Mouse (Mus musculus) hindbrain, embryonic 13.5 days (tissue): ENCODE results near the gene Gm11733. TPM values are rescaled to one million over a fixed set of nuclear protein-coding genes. Genes with fewer than 3 reads are reported as not detected.

Experiments used
- ATAC-seq: fragments of 200-750 bp; cut with Nextera tagmentation; 2 replicates; pipeline ENCODE4 v1.8.0; 2017; ENCODE audit warnings: moderate TSS enrichment; ENCODE audit not compliant: low FRiP score
- H3K27ac ChIP-seq: fragments of 300-500 bp; sonication (generic); 2 replicates; pipeline ENCODE4 v1.5.1; 2015; ENCODE audit warnings: inconsistent platforms, mild to moderate bottlenecking, moderate library complexity
- H3K27me3 ChIP-seq: fragments of 300-500 bp; sonication (generic); 2 replicates; pipeline ENCODE4 v1.6.1; 2015; ENCODE audit warnings: mild to moderate bottlenecking, inconsistent platforms
- H3K36me3 ChIP-seq: fragments of 300-500 bp; sonication (generic); 2 replicates; pipeline ENCODE4 v1.6.1; 2015; ENCODE audit warnings: mild to moderate bottlenecking, inconsistent platforms
- H3K4me1 ChIP-seq: fragments of 300-500 bp; sonication (generic); replicated peaks from 2 replicates; pipeline ENCODE4 v1.6.1; 2015; ENCODE audit warnings: inconsistent platforms
- H3K4me2 ChIP-seq: fragments of 300-500 bp; sonication (generic); 2 replicates; pipeline ENCODE4 v1.6.1; 2015; ENCODE audit warnings: inconsistent platforms, mild to moderate bottlenecking, moderate library complexity
- H3K4me3 ChIP-seq: fragments of 300-500 bp; sonication (generic); 2 replicates; pipeline ENCODE4 v1.5.1; 2015; ENCODE audit warnings: mild to moderate bottlenecking, inconsistent platforms
- H3K9ac ChIP-seq: fragments of 300-500 bp; sonication (generic); 2 replicates; pipeline ENCODE4 v1.6.1; 2015; ENCODE audit warnings: mild to moderate bottlenecking, inconsistent platforms
- H3K9me3 ChIP-seq: fragments of 300-500 bp; sonication (generic); 2 replicates; pipeline ENCODE4 v1.6.1; 2016; ENCODE audit warnings: inconsistent platforms
- WGBS: fragments of 180-500 bp; shearing (Covaris S2); methylation state at CpG from one replicate; pipeline ENCODE4 v1.1.7; 2015; 5-methylcytosine and 5-hydroxymethylcytosine counted together
- polyA plus RNA-seq: library from polyadenylated mRNA; unstranded; fragments of >200 nt; fragmentation: Nextera tagmentation; extraction: Ambion mirVana; gene quantifications from 2 replicates; pipeline ENCODE4 v1.2.1, GENCODE M21; 2015

Gm11733 gene
- polyA plus RNA-seq, 1 experiment from 2014 or later = not detected

DNA sequence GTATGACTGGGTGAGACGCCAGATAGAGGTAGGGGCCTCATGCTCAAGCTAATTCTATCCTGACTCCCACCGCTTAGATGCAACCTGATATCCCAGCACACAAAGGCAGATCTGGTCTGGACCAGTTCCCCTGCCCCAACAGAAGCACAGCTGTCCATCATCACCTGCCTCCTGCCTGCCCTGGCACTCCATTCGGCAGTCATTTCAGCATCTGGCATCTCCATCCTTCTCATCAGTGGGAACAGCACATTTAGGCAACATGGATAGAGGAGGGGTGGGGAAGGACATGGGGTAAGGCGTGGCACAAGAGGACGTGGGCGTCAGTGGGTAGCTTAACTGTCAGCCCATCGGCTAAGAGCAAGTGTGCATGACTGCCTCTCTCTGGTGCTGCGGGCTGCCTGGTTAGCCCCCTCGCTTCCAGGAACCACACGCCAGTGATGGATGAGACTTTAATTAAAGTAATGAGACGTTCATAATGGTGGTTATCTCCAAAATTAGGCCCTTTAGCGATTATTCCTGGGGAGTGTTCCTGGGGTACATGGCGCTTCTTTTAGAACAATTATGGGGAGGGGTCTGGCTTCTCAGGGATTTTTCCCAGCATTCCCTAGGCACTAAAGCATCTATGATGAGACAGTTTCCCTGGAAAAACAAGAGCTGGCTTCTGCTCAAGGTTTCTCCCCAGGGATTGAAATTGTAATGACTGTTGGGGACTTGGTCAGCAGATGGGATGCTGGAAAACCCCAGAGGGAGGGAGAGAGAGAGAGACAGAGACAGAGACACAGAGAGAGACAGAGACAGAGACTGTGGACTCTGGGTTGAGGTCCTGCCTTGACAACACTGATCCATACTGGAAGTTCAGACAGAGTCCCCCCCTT is 38.0 kb downstream of the Gm11733 start:
- 41% methylated on average over 13 of the region's 13 CpGs for WGBS
- H3K27me3 ChIP-seq = 0 out of 2 replicates have a peak, but pooled peaks cover under 1% of the 10 kb centered on the region
- H3K4me1 ChIP-seq = peaks cover 44% of the 10 kb centered on the region

GRCm38 (mm10) chr11:117522879-117523519 is 38.8 kb downstream of the Gm11733 start:
- Histone ChIP-seq H3K27ac (peak overlapping the region; percentile 84), H3K4me1 (peaks cover 44% of the 10 kb centered on the region), H3K4me3 (no peak overlapping the region), H3K9me3 (0 out of 2 replicates have a peak, but pooled peaks cover 4% of the 10 kb centered on the region), H3K4me2 (0 out of 2 replicates have a peak overlapping the region, but pooled peaks have one; percentile 4), H3K36me3 (no peaks in the 10 kb centered on the region), H3K27me3 (no peaks in the 10 kb centered on the region), H3K9ac (peak overlapping the region; percentile 6)
- 41% methylated on average over 16 of the region's 16 CpGs for whole genome bisulfite sequencing
- ATAC-seq = peak; percentile 76

More for the DNA sequence above, 38.0 kb downstream of the Gm11733 start:
- H3K9me3 ChIP-seq = 0 out of 2 replicates have a peak, but pooled peaks cover 4% of the 10 kb centered on the region
- ATAC-seq = no peak
- H3K27ac ChIP-seq = peak overlapping the region; percentile 84
- H3K36me3 ChIP-seq = no peaks in the 10 kb centered on the region
- no peak overlapping the region for H3K4me2 ChIP-seq
- H3K9ac ChIP-seq = no peak overlapping the region
- H3K4me3 ChIP-seq = no peak overlapping the region

GRCm38 (mm10) chr11:117525606-117526349 is 41.6 kb downstream of the Gm11733 start:
- WGBS = 16% methylated on average over 18 of the region's 18 CpGs
- Histone ChIP-seq H3K27ac (peak overlapping the region; percentile 81), H3K27me3 (no peaks in the 10 kb centered on the region), H3K36me3 (no peaks in the 10 kb centered on the region), H3K4me3 (no peak overlapping the region), H3K4me1 (peaks cover 44% of the 10 kb centered on the region), H3K4me2 (peak overlapping the region; percentile 27; the same call in 1 of the 2 replicates), H3K9ac (peak overlapping the region; percentile 59), H3K9me3 (no peaks in the 10 kb centered on the region)
- ATAC-seq = 0 out of 2 replicates have a peak, but pooled peaks have one; percentile 4

- 0 out of 2 replicates have a peak overlapping the region, but pooled peaks have one; percentile 14 for H3K27ac ChIP-seq
- H3K4me3 ChIP-seq = no peak overlapping the region
- peaks cover 2% of the 10 kb centered on the region; the same call in 1 of the 2 replicates for H3K27me3 ChIP-seq
- no peaks in the 10 kb centered on the region for H3K9me3 ChIP-seq
- ATAC-seq = no peak
- peaks cover 39% of the 10 kb centered on the region for H3K4me1 ChIP-seq
- H3K4me2 ChIP-seq = no peak overlapping the region
- WGBS = 31% methylated on average over 10 of the region's 10 CpGs
- H3K36me3 ChIP-seq = no peaks in the 10 kb centered on the region
- no peak overlapping the region for H3K9ac ChIP-seq
These were observed 48.2 kb downstream of the Gm11733 start for GRCm38 (mm10) chr11:117532374-117532773.

- Histone ChIP-seq H3K36me3 (no peaks in the 10 kb centered on the region), H3K9me3 (no peaks in the 10 kb centered on the region), H3K4me3 (no peak overlapping the region), H3K4me2 (no peak overlapping the region), H3K27ac (peak overlapping the region; percentile 46), H3K4me1 (peaks cover 52% of the 10 kb centered on the region), H3K27me3 (peaks cover 2% of the 10 kb centered on the region; the same call in 1 of the 2 replicates), H3K9ac (no peak overlapping the region)
- peak; percentile 57 for ATAC-seq
- 58% methylated on average over 10 of the region's 10 CpGs for WGBS
These were observed 50.7 kb downstream of the Gm11733 start for GRCm38 (mm10) chr11:117534912-117535311.

DNA sequence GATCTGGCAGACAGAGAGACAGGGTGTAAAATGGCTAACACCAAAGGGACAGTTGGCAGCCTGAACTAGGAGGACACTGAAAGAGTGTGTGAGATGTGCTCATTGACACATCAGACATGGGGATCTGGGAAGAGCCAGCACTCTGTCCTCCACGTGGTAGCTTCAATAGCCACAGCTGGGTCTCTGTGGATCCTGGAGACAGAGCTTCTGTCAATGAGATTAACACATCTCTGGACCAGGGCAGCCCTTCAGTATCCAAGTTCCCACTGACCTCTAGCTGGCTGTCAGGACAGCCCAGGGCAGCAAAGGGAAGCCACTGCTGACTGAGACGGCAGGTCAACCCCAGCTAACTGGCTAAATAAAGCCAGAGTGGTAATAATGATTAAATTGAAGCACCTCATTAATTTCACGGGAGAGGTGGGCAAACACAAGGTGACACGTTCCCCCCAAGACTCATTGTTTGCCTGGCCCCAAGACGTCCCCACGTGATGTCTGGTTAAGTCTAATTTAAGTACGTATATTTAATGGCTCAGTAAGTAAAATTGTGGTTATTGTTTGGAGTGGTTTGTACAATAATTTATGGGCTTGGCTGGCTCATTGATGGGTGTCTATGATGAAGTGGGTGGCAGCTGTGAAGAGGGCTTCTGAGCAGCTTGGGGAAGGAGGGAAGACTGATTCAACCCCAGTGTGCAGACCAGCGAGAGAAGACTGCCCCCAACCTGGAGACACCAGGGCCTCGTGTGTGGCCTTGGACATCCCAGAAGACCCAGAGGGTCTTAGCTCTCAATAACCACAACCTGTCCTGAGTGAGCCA is 51.5 kb downstream of the Gm11733 start:
- no peak overlapping the region for H3K9ac ChIP-seq
- H3K4me3 ChIP-seq = no peak overlapping the region
- H3K4me1 ChIP-seq = peaks cover 59% of the 10 kb centered on the region
- no peak overlapping the region for H3K4me2 ChIP-seq
- H3K27ac ChIP-seq = 0 out of 2 replicates have a peak overlapping the region, but pooled peaks have one; percentile 12
- no peaks in the 10 kb centered on the region for H3K36me3 ChIP-seq
- no peaks in the 10 kb centered on the region for H3K9me3 ChIP-seq
- no peak for ATAC-seq
- peaks cover 2% of the 10 kb centered on the region; the same call in 1 of the 2 replicates for H3K27me3 ChIP-seq
- WGBS = 48% methylated on average over 9 of the region's 9 CpGs

DNA sequence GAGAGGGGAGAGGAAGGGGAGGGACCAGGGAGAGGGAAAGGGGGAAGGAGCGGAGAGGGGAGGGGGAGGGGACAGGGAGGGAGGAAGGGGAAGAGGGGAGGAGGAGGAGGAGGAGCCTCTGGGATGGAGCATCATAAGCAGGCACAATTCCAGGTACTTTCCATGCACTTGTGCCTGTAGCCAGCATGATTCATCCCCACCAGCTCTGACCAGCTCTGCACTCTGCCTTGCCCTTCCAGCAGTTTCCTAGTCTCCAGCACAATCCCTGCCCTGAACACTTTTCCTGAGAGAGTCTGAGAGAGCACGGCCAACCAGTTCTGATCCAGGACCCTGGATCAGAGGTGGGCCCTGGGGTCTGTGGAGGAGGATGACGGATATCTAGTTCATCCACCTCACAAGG is 52.4 kb downstream of the Gm11733 start:
- H3K4me1 ChIP-seq = peaks cover 68% of the 10 kb centered on the region
- WGBS = 56% methylated on average over 3 of the region's 3 CpGs
- H3K27me3 ChIP-seq = peaks cover 2% of the 10 kb centered on the region; the same call in 1 of the 2 replicates

More for the DNA sequence above, 52.4 kb downstream of the Gm11733 start:
- no peak overlapping the region for H3K4me3 ChIP-seq
- no peak overlapping the region for H3K4me2 ChIP-seq
- ATAC-seq = no peak
- no peaks in the 10 kb centered on the region for H3K9me3 ChIP-seq
- no peak overlapping the region for H3K27ac ChIP-seq
- no peaks in the 10 kb centered on the region for H3K36me3 ChIP-seq
- H3K9ac ChIP-seq = no peak overlapping the region

Other genes with a start within 250 kb of the Gm11733 start
- 24.9 and 27.3 TPM in 2 replicates for gene Tnrc6c, start 169.9 kb downstream of the Gm11733 start, polyA plus RNA-seq